Mouse (Mus musculus) NIH3T3 (cell line): ENCODE data around the gene Sbf1.

Source experiments
- DNase-seq: peaks from one replicate; pipeline ENCODE4 v3.0.0-alpha.2; 2012; ENCODE audit warnings: low read depth

Gene Sbf1

DNA sequence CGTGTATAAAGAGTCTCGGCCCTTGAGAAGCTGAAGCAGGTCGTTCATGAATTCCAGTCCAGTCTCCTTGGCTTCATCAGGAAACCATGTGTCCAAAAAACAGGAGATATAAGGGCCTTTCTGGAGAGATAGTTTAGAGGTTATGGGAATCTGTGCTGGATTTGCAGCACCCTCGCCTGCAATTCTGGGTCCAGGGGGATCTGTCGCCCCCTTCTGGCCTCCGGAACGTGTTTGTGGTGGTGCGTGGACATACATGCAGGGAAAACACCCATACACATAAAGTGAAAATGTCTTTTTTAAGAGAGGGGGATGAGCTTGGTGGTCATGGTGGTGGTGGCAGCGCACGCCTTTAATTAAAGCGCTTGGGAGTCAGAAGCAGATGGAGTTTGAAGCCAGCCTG lies 1.0 kb upstream of the Sbf1 start:
- DNase-seq, result peak; percentile 66

GRCm38 (mm10) chr15:89314511-89315189 lies 461 bp downstream of the Sbf1 start:
- peak; percentile 49 for DNase-seq

GRCm38 (mm10) chr15:89314107-89314506 lies 1.0 kb downstream of the Sbf1 start:
- no peak for DNase-seq

DNA sequence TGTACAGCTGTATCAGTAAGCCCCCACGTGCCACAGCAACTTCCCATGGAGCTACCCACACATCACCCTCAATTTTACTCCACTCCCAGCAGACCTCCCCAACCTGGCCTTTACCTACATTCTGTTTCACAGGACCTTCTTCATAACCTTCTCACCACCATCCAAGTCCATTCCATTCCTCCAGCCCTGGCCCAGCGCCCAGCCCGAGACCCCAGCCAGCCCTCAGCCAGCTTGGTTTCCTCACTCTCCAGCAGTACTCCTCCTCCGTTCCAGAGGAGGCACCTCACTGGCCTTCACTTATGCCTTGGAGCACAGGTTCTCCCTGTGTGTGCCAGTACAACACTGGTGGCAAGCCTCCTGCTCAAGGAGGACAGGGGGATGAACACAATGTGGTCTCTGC lies 1.8 kb downstream of the Sbf1 start:
- DNase-seq, result peak; percentile 11

GRCm38 (mm10) chr15:89309962-89310498 lies 5.1 kb downstream of the Sbf1 start:
- peak; percentile 56 for DNase-seq

DNA sequence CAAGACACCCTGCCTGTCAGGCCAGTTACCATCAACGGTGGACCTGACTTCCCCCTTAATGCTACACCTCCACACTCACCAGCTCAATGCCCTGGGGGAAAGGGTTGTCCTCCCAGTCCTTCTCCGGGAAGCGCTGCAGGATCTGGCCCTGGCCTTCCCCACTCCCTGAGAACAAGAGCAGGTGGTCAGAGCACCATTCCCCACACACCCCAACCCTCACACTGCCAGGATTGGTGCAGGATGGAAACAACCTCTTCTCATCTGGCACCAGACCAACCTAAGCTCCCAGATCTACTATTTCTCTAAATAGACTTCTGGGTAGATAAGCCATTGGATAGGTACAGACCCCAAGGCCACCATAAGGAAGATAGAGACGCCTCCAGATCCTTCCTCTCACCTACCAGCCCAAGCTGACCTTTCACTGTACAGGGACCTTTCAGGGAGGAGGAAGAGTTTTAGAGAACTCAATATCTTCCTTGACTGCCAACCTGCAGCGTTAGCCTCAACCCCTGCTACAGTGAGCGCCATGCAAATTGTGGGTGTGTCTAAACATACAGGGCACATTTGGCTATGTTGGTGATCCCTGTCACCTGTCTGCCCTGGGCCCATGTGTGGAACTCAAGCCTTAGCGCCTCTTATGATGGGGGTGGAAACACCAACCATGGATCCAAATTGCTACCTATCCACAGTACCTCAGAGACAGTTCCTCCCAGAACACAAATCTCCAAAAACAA lies 6.5 kb downstream of the Sbf1 start:
- DNase-seq, result no peak

DNA sequence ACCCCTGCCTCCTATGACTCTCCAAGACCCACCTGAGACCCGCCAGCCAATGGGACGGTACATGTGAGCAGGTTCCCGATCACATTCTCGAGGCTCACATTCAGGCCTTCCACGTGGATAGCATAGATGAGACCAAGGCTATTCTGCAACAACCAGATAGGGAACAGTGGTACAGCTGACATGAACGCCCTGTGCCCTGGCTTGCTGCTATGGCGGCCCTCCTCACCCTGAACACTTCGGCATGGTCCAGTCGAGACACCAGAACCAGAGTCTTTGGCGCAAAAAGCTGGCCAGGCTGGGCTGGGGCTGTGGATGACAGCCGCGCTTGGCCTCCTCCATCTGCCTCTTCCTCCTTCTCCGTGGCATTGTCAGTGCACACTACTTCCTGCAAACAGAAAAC lies 7.7 kb downstream of the Sbf1 start:
- DNase-seq, result no peak

GRCm38 (mm10) chr15:89305966-89306365 lies 9.1 kb downstream of the Sbf1 start:
- no peak for DNase-seq

GRCm38 (mm10) chr15:89300600-89300999 lies 14.5 kb downstream of the Sbf1 start:
- no peak for DNase-seq

DNA sequence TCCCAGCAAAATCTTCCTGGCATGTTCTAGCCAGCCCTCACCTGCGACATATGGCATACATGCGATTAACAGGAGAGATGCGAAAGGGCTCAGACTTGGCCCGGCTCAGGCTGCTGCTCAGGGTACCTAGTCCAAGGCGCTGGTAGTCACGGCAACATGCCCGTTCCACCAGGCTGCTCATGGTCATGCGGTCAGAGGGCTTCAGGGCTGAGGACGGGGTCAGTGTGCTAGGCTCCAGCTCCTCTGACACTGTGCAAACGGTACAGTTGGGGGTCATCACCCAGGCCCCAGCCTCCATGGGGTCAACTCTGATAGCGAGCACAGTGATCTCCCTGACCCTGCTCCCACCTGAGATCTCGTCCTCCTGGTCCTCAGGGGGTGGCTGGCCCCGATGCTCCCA lies 14.9 kb downstream of the Sbf1 start:
- no peak for DNase-seq

- DNase-seq, result no peak
These were observed 17.4 kb downstream of the Sbf1 start for GRCm38 (mm10) chr15:89297695-89298094.

DNA sequence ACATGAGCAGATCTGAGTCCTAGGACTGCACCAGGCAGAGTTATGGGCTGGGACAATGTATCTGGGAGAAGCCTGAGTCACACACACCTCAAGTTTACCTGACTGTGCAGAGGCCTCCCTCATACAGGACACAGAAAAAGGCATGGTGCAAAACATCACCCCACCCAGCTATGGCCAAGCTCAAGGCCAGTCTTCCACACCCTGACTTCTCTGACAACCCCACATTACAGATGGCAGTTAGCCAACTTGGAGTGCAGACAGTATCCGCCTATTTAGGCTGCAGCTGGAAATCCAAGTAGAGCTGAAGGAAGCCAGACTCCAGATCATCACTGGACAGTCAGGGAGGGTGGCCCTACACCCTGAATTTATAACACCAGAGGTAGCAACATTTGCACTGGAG lies 18.6 kb downstream of the Sbf1 start:
- peak; percentile 71 for DNase-seq

GRCm38 (mm10) chr15:89295580-89296165 lies 19.4 kb downstream of the Sbf1 start:
- no peak for DNase-seq

GRCm38 (mm10) chr15:89293778-89294177 lies 21.3 kb downstream of the Sbf1 start:
- DNase-seq, result no peak

DNA sequence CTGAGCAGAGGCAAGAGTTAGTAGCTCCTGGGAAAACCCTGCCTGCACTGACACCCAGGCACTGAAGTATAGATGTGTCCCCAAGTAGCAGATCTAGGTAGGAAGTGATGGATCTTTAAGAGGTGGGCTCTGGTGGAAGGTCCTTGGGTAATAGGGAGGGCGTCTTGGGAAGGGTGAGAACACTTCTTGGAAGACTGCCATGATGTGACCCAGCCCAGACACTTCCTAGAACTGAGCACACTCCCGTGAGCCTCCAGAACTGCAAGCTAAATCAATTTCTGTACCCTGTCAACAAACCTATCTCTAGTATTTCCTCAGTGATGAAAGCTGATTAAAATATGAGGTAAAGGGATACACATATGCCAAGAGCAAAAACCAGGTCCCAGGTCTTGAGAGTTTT lies 22.3 kb downstream of the Sbf1 start:
- no peak for DNase-seq

DNA sequence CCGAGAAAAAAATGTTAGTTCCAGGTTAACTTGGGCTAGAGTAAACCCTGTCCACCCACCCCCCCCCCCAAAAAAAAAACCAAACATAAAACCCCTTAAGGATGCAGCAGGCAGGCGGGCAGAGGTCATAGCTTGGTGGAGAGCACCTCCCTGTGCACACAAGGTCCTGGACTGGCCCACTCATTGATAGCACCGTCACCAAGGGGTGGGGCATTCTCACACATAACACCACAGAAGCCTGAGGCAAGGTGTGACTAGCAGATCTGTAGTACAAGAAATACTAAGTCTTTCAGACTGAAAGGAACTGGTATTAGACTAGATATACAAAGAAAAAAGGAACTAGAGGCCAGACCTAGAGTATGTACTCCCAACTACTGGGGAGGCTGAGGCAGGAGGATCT lies 23.6 kb downstream of the Sbf1 start:
- DNase-seq, result no peak

DNA sequence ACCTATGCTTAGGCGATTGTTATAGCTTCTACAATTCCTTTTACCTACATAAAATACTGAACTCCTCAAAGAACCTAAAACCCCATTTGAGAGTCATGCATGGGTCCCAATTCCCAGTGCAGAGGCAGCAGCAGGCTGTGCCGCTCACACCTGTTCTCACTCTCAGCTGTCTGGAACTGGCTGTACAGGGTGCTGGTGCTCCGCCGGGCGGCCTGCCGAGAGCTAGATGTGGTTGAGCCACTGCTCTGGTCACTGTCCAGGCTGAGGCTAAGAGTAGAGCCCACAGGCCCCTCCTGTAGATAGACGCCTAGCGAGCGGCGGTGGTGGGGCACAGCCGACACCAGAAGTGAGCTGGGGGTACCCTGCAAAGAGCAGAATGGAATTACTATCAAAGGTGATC lies 25.7 kb downstream of the Sbf1 start:
- DNase-seq, result no peak

DNA sequence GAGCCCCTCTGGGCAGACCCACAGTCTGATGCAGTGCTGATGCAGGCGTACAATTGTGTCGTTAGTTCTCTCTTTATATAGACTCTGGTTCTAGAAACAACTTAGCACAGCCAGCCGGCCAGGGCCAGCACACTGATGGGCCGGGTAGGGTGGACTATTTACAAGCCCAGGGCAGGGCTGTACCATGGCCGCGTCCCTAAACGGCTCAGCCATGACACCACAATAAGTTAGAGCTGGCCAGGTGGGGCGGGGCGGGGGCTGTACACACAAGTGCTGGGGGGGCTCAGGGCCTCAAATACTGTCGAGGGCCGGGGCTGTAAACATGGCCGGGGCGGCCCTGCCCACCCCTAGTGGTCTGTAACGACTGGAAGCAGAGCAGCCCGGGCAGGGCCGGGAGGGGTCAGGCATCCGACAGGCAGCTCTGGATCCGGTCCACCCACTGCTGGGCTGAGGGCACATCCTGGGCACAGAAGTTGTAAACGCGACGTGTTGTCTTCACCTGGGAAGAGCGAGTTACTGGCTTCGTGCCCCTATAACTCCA lies 26.8 kb downstream of the Sbf1 start:
- DNase-seq, result no peak

GRCm38 (mm10) chr15:89286582-89286981 lies 28.5 kb downstream of the Sbf1 start:
- no peak for DNase-seq

- DNase-seq, result no peak
These were observed 29.0 kb downstream of the Sbf1 start for GRCm38 (mm10) chr15:89286114-89286513.

DNA sequence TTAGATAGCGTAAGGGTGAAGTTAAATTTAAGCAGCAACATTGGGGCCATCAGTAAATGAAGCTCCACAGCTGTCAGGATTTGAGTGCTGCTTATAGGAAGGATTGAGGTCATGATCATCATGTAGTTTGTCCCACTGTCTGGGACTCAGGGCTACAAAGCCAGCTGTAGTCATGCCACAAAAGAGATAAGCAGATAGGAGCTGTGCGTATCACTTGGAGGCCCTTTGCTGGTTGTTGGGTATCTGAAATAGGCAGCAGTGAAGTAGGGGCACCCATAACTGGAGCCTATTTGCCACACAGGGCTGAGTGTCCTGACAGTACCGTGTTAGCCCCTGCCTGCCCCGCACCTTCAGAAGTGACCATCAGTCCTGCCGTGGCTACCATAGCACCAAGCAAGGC lies 29.6 kb downstream of the Sbf1 start:
- no peak for DNase-seq

DNA sequence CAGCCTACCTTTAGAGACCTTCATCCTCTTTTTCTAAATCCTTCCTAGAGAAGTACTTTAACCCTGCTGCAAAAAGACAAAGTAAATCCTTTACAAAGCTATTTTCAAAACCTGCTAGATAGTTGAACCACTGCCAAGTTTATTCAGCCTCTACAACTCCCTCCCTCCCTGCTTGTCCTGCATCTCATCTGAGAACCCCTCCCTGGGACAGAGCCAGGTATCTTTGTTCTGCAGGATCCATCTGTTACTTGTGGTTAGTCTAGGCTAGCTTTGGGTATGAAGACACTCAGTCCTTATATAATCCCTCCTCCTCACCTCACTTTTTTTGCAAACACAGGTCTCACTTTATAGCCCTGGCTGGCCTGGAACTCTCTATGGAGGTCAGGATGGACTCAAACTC lies 30.1 kb downstream of the Sbf1 start:
- DNase-seq, result no peak

DNA sequence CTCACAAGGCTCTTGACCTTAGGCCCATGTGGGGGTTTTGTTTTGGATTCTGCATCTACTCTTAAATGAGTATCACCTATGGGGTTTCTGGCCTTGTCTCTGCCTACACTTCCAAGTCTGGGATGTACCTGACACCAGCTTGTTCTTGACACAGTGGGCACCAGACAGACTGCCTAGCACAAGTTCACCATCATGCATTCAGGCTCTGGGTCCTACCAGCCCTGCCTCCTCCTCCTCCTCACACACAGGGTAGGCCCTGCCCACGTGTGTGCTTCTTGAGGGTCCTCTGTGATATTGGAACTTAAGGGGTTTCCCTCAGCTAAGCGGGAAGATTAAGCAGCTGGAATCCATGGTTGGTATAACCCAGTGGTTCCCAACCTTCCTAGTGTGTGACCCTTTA lies 31.0 kb downstream of the Sbf1 start:
- no peak for DNase-seq
